Comparison of ENCODE assay signal across 22 mouse cellular contexts in genomic region chr4:133186856-133187255, GRCm38 (mm10). TPM values are rescaled to one million over a fixed set of nuclear protein-coding genes. Genes with fewer than 3 reads are reported as not detected.
A peak's percentile ranks its signal among the peaks of the same experiment; 100 is the strongest.
DNase-seq lines count a peak whose midpoint lies in the region; ATAC-seq and TF ChIP-seq lines count a peak whose summit lies in the region.
"Had no signal": no experiment of that assay in that cellular context is flagged by ENCODE, and none has a peak within 500 bp of the region (broad histone marks: within the 10 kb centered on the region; RNA-seq: fewer than 3 reads in every experiment).

No protein-coding gene starts in this region.

- H3K9ac ChIP-seq in forebrain, postnatal 0 days, result no peak overlapping the region
- H3K9ac ChIP-seq in forebrain, embryonic 15.5 days (replicated peaks), result no peak overlapping the region
- no peak overlapping the region for H3K9ac ChIP-seq in kidney, postnatal 0 days (ENCODE audit: low read depth, low read length)
- no peak overlapping the region for H3K9ac ChIP-seq in kidney, embryonic 14.5 days (ENCODE audit: low read depth, low read length)
- H3K9ac ChIP-seq: limb, embryonic 12.5 days; liver, embryonic 15.5 days had no signal

- H3K4me2 ChIP-seq in forebrain, postnatal 0 days (ENCODE audit: low read depth), result no peak overlapping the region
- no peak overlapping the region for H3K4me2 ChIP-seq in forebrain, embryonic 15.5 days (replicated peaks)
- H3K4me2 ChIP-seq in kidney, postnatal 0 days (ENCODE audit: low read length), result no peak overlapping the region
- no peak overlapping the region for H3K4me2 ChIP-seq in kidney, embryonic 14.5 days (replicated peaks; ENCODE audit: low read depth, low read length)
- H3K4me2 ChIP-seq: liver, embryonic 15.5 days had no signal

- H3K4me3 ChIP-seq in forebrain, postnatal 0 days (ENCODE audit: low read depth, low read length), result no peak overlapping the region
- no peak overlapping the region for H3K4me3 ChIP-seq in forebrain, embryonic 15.5 days
- no peak overlapping the region for H3K4me3 ChIP-seq in kidney, postnatal 0 days (replicated peaks; ENCODE audit: low read depth, low read length)
- no peak overlapping the region for H3K4me3 ChIP-seq in kidney, embryonic 14.5 days (ENCODE audit: low read length)
- H3K4me3 ChIP-seq: forebrain, embryonic 10.5 days; limb, embryonic 12.5 days; liver, embryonic 15.5 days had no signal

- no peaks in the 10 kb centered on the region for H3K4me1 ChIP-seq in forebrain, postnatal 0 days (ENCODE audit: insufficient read depth)
- H3K4me1 ChIP-seq in forebrain, embryonic 15.5 days, result peaks cover 14% of the 10 kb centered on the region
- peaks cover 21% of the 10 kb centered on the region; the same call in 1 of the 2 replicates for H3K4me1 ChIP-seq in kidney, postnatal 0 days (replicated peaks; ENCODE audit: insufficient read depth, low read length)
- H3K4me1 ChIP-seq in kidney, embryonic 14.5 days (ENCODE audit: control insufficient read depth, insufficient read depth, low read length), result peaks cover 24% of the 10 kb centered on the region

- DNase-seq in forebrain, postnatal 0 days, result no peak
- DNase-seq in kidney, postnatal 0 days (ENCODE audit: low spot score), result no peak
- DNase-seq in 416B (ENCODE audit: low read depth) (peak; percentile 51), R1 (ENCODE audit: low read depth, low spot score) (peak; percentile 56)
- no peak for DNase-seq in left cerebral cortex, adult 9 months (ENCODE audit: low spot score in 2 of 2)
- DNase-seq in retina, embryonic 14.5 days (ENCODE audit: low spot score), result no peak
- DNase-seq: adrenal gland, adult 8-10 months; cerebellum, postnatal 36 days; kidney, adult 8-10 months; kidney, postnatal 36 days; retina, postnatal 1 day; right cerebral cortex, postnatal 4 days; thymus, postnatal 4 days had no signal

- TF ChIP-seq CTCF in forebrain, postnatal 0 days (IDR thresholded peaks at IDR 0.05; ENCODE audit: low read depth), result peak; percentile 16; the same call in 1 of the 2 replicates
- TF ChIP-seq CTCF in kidney, postnatal 0 days (IDR thresholded peaks at IDR 0.05; ENCODE audit: low read depth), result peak; percentile 39; the same call in 1 of the 2 replicates

- WGBS in forebrain, postnatal 0 days, result 96% methylated on average over 5 of the region's 5 CpGs
- WGBS in forebrain, embryonic 15.5 days, result 93% methylated on average over 5 of the region's 5 CpGs
- 94% methylated on average over 5 of the region's 5 CpGs for WGBS in kidney, postnatal 0 days
- WGBS in kidney, embryonic 14.5 days, result 93% methylated on average over 5 of the region's 5 CpGs

- no peak overlapping the region for H3K27ac ChIP-seq in forebrain, postnatal 0 days (ENCODE audit: low read depth, low read length)
- no peak overlapping the region for H3K27ac ChIP-seq in forebrain, embryonic 15.5 days (replicated peaks)
- H3K27ac ChIP-seq in kidney, postnatal 0 days, result no peak overlapping the region
- H3K27ac ChIP-seq in kidney, embryonic 14.5 days (ENCODE audit: low read depth, low read length), result no peak overlapping the region
- H3K27ac ChIP-seq: forebrain, embryonic 10.5 days; liver, embryonic 15.5 days had no signal

- no peak for ATAC-seq in forebrain, postnatal 0 days
- no peak for ATAC-seq in forebrain, embryonic 15.5 days (replicated peaks)
- ATAC-seq in kidney, postnatal 0 days (replicated peaks; ENCODE audit: low FRiP score, low read depth), result no peak
- ATAC-seq in kidney, embryonic 14.5 days (ENCODE audit: low FRiP score, low TSS enrichment), result no peak
- ATAC-seq: midbrain, embryonic 16.5 days had no signal

- H3K36me3 ChIP-seq in forebrain, postnatal 0 days (ENCODE audit: insufficient read depth), result peaks cover 43% of the 10 kb centered on the region
- peaks cover 38% of the 10 kb centered on the region for H3K36me3 ChIP-seq in forebrain, embryonic 15.5 days
- H3K36me3 ChIP-seq in kidney, postnatal 0 days (ENCODE audit: insufficient read depth, low read length), result peaks cover 32% of the 10 kb centered on the region
- H3K36me3 ChIP-seq in kidney, embryonic 14.5 days (ENCODE audit: control insufficient read depth, insufficient read depth, low read length), result peaks cover 64% of the 10 kb centered on the region

- H3K27me3 ChIP-seq in forebrain, postnatal 0 days (ENCODE audit: insufficient read depth, low read length), result no peaks in the 10 kb centered on the region
- H3K27me3 ChIP-seq in forebrain, embryonic 15.5 days, result no peaks in the 10 kb centered on the region
- no peaks in the 10 kb centered on the region for H3K27me3 ChIP-seq in kidney, postnatal 0 days (ENCODE audit: insufficient read depth, low read length)
- H3K27me3 ChIP-seq in kidney, embryonic 14.5 days (ENCODE audit: control insufficient read depth, insufficient read depth, low read length), result no peaks in the 10 kb centered on the region
- H3K27me3 ChIP-seq: limb, embryonic 12.5 days; liver, embryonic 15.5 days had no signal

- H3K9me3 ChIP-seq in forebrain, postnatal 0 days (ENCODE audit: low read length), result no peaks in the 10 kb centered on the region
- H3K9me3 ChIP-seq in forebrain, embryonic 15.5 days, result no peaks in the 10 kb centered on the region
- no peaks in the 10 kb centered on the region for H3K9me3 ChIP-seq in kidney, postnatal 0 days (replicated peaks; ENCODE audit: low read length)
- no peaks in the 10 kb centered on the region for H3K9me3 ChIP-seq in kidney, embryonic 14.5 days (ENCODE audit: control insufficient read depth, low read length)
- H3K9me3 ChIP-seq: forebrain, embryonic 10.5 days; limb, embryonic 12.5 days; liver, embryonic 15.5 days had no signal

RNA-seq across cellular contexts. Expression of gene Cd164l2, which starts 25.1 kb away (rescaled TPM):
- total RNA-seq in forebrain, postnatal 0 days (2014; rRNA removed), result 2.8 and 4.6 TPM in 2 replicates
- polyA plus RNA-seq in forebrain, postnatal 0 days (2015; fragmentation: Nextera tagmentation; extraction: Ambion mirVana), result 4.2 and 6.1 TPM in 2 replicates
- polyA plus RNA-seq in forebrain, embryonic 15.5 days (2015; fragmentation: Nextera tagmentation; extraction: Ambion mirVana), result 0.38 and 0.87 TPM in 2 replicates
- polyA plus RNA-seq in kidney, postnatal 0 days (2015; fragmentation: Nextera tagmentation; extraction: Ambion mirVana), result 19.1 and 19.6 TPM in 2 replicates
- 6.9 and 7.6 TPM in 2 replicates for polyA plus RNA-seq in kidney, embryonic 14.5 days (2014; fragmentation: Nextera tagmentation; extraction: Ambion mirVana)
- total RNA-seq: hematopoietic stem cell, adult 5-6 weeks; megakaryocyte-erythroid progenitor cell, adult 5-6 weeks had no signal
- polyA plus RNA-seq: liver, embryonic 15.5 days had no signal

RNA-seq across cellular contexts. Expression of gene Gpr3, which starts 25.5 kb away (rescaled TPM):
- total RNA-seq in forebrain, postnatal 0 days (2014; rRNA removed), result 1.1 and 2.2 TPM in 2 replicates
- 2.6 and 2.7 TPM in 2 replicates for polyA plus RNA-seq in forebrain, postnatal 0 days (2015; fragmentation: Nextera tagmentation; extraction: Ambion mirVana)
- 0.48 and 0.55 TPM in 2 replicates for polyA plus RNA-seq in forebrain, embryonic 15.5 days (2015; fragmentation: Nextera tagmentation; extraction: Ambion mirVana)
- polyA plus RNA-seq in kidney, postnatal 0 days (2015; fragmentation: Nextera tagmentation; extraction: Ambion mirVana), result 0.11 and 0.54 TPM in 2 replicates
- polyA plus RNA-seq in kidney, embryonic 14.5 days (2014; fragmentation: Nextera tagmentation; extraction: Ambion mirVana), result 0.53 TPM in 1 of 2 replicates, not detected in the other
- total RNA-seq: gastrocnemius, adult 8-10 months; megakaryocyte-erythroid progenitor cell, adult 5-6 weeks had no signal
- polyA plus RNA-seq: liver, embryonic 15.5 days had no signal

RNA-seq across cellular contexts. Expression of gene Map3k6, which starts 53.8 kb away (rescaled TPM):
- 4.7 and 7.2 TPM in 2 replicates for total RNA-seq in forebrain, postnatal 0 days (2014; rRNA removed)
- 4.3 and 4.4 TPM in 2 replicates for polyA plus RNA-seq in forebrain, postnatal 0 days (2015; fragmentation: Nextera tagmentation; extraction: Ambion mirVana)
- 1.7 and 1.8 TPM in 2 replicates for polyA plus RNA-seq in forebrain, embryonic 15.5 days (2015; fragmentation: Nextera tagmentation; extraction: Ambion mirVana)
- polyA plus RNA-seq in kidney, postnatal 0 days (2015; fragmentation: Nextera tagmentation; extraction: Ambion mirVana), result 3.4 and 4.2 TPM in 2 replicates
- polyA plus RNA-seq in kidney, embryonic 14.5 days (2014; fragmentation: Nextera tagmentation; extraction: Ambion mirVana), result 2.8 and 4.1 TPM in 2 replicates

RNA-seq across cellular contexts. Expression of gene Wasf2, which starts 56.6 kb away (rescaled TPM):
- 8.1 and 11.3 TPM in 2 replicates for total RNA-seq in forebrain, postnatal 0 days (2014; rRNA removed)
- polyA plus RNA-seq in forebrain, postnatal 0 days (2015; fragmentation: Nextera tagmentation; extraction: Ambion mirVana), result 15.7 and 24.1 TPM in 2 replicates
- 31.8 and 33.6 TPM in 2 replicates for polyA plus RNA-seq in forebrain, embryonic 15.5 days (2015; fragmentation: Nextera tagmentation; extraction: Ambion mirVana)
- 98.8 and 113 TPM in 2 replicates for polyA plus RNA-seq in kidney, postnatal 0 days (2015; fragmentation: Nextera tagmentation; extraction: Ambion mirVana)
- 103 and 143 TPM in 2 replicates for polyA plus RNA-seq in kidney, embryonic 14.5 days (2014; fragmentation: Nextera tagmentation; extraction: Ambion mirVana)

Comparison
In these comparisons a context has a peak if more than half of its experiments do, and no peak if none do; other contexts are left out.
1. DNase-seq: peak in 416B (single experiment) and R1 (single experiment); none in forebrain, postnatal 0 days (single experiment), kidney, postnatal 0 days (single experiment), left cerebral cortex, adult 9 months (0 of 2) and retina, embryonic 14.5 days (single experiment).